Mouse (Mus musculus) CH12.LX (cell line): ENCODE results near the gene Fam189a2. TPM values are rescaled to one million over a fixed set of nuclear protein-coding genes. Genes with fewer than 3 reads are reported as not detected.

ENCODE experiments used
- DNase-seq: peaks from one replicate; pipeline ENCODE4 v3.0.0-alpha.2; 2013; ENCODE audit errors: extremely low read depth
- H3K27ac ChIP-seq: 2 replicates; pipeline ENCODE4 v1.5.1; 2012; ENCODE audit warnings: low read depth, mild to moderate bottlenecking, control low read depth, moderate library complexity; ENCODE audit not compliant: insufficient read depth
- H3K27me3 ChIP-seq: replicated peaks from 2 replicates; pipeline ENCODE3; 2012; ENCODE audit warnings: inconsistent platforms
- H3K36me3 ChIP-seq, 2 experiments: replicated peaks in 1 of 2; 2 replicates each; pipeline versions ENCODE3 to v1.6.1; 2012; ENCODE audit warnings: inconsistent platforms in 1 of 2, low read length in 1 of 2, mild to moderate bottlenecking in 1 of 2, mixed read lengths in 1 of 2, moderate library complexity in 1 of 2; ENCODE audit not compliant: control insufficient read depth in 1 of 2, insufficient read depth in 1 of 2
- H3K4me1 ChIP-seq, 2 experiments: 2 replicates each; pipeline ENCODE4 v1.6.1; 2012; ENCODE audit warnings: inconsistent platforms in 1 of 2, moderate library complexity in 1 of 2; ENCODE audit not compliant: insufficient read depth in 2 of 2, control insufficient read depth in 1 of 2
- H3K4me2 ChIP-seq: 2 replicates; pipeline ENCODE4 v1.6.1; 2012; ENCODE audit warnings: low read depth, mild to moderate bottlenecking, control low read depth; ENCODE audit not compliant: poor library complexity, insufficient read depth, severe bottlenecking
- H3K4me3 ChIP-seq, 3 experiments: fragments of 150-350 bp in 1 of 3; sonication (generic) in 1 of 3; replicated peaks in 1 of 3; 2 replicates each; pipeline versions ENCODE3 to v1.5.1; 2011 to 2012; ENCODE audit warnings: low read depth in 2 of 3, low read length in 2 of 3, mild to moderate bottlenecking in 2 of 3, moderate library complexity in 2 of 3, control low read depth in 1 of 3, improper control_type of control experiment in 1 of 3, inconsistent platforms in 1 of 3, mixed read lengths in 1 of 3; ENCODE audit not compliant: poor library complexity in 1 of 3
- H3K79me2 ChIP-seq: replicated peaks from 2 replicates; pipeline ENCODE4 v1.6.1; 2012; ENCODE audit warnings: mild to moderate bottlenecking, moderate library complexity; ENCODE audit not compliant: control insufficient read depth, poor library complexity, insufficient read depth, severe bottlenecking; ENCODE audit errors: extremely low read depth
- H3K9ac ChIP-seq: 2 replicates; pipeline ENCODE4 v1.6.1; 2012; ENCODE audit warnings: low read depth, mild to moderate bottlenecking, control low read depth, moderate library complexity; ENCODE audit not compliant: insufficient read depth
- H3K9me3 ChIP-seq: replicated peaks from 2 replicates; pipeline ENCODE3; 2012; ENCODE audit warnings: low read length, inconsistent platforms, mixed read lengths
- BHLHE40 ChIP-seq: IDR thresholded peaks from 2 replicates; pipeline ENCODE4 v1.6.1; 2011; ENCODE audit warnings: mild to moderate bottlenecking, low read depth, low read length, improper control_type of control experiment
- CHD1 ChIP-seq: IDR thresholded peaks from 2 replicates; pipeline ENCODE4 v1.6.1; 2012; ENCODE audit warnings: low read depth, low read length, improper control_type of control experiment, inconsistent platforms
- CTCF ChIP-seq, 2 experiments: IDR thresholded peaks in 1 of 2; conservative IDR thresholded peaks in 1 of 2; 2 replicates each; pipeline ENCODE4 v1.5.1; 2011 to 2012; ENCODE audit warnings: low read depth in 2 of 2, low read length in 2 of 2, improper control_type of control experiment in 1 of 2, inconsistent platforms in 1 of 2, mild to moderate bottlenecking in 1 of 2, moderate library complexity in 1 of 2
- ELF1 ChIP-seq: IDR thresholded peaks from 2 replicates; pipeline ENCODE4 v1.6.1; 2014; ENCODE audit warnings: low read depth, mild to moderate bottlenecking, inconsistent platforms, low read length, improper control_type of control experiment
- EP300 ChIP-seq: IDR thresholded peaks from 2 replicates; pipeline ENCODE4 v1.6.1; 2011; ENCODE audit warnings: low read length, improper control_type of control experiment
- ETS1 ChIP-seq: conservative IDR thresholded peaks from 2 replicates; pipeline ENCODE4 v1.6.1; 2012; ENCODE audit warnings: low read depth, mild to moderate bottlenecking, inconsistent platforms, low read length, improper control_type of control experiment, moderate library complexity
- GABPA ChIP-seq: IDR thresholded peaks from 2 replicates; pipeline ENCODE4 v1.6.1; 2012; ENCODE audit warnings: low read depth, low read length, improper control_type of control experiment, inconsistent platforms; ENCODE audit not compliant: insufficient replicate concordance
- IRF4 ChIP-seq: IDR thresholded peaks from 2 replicates; pipeline ENCODE4 v1.6.1; 2014; ENCODE audit warnings: low read depth, mild to moderate bottlenecking, inconsistent platforms, low read length, improper control_type of control experiment
- JUN ChIP-seq: IDR thresholded peaks from 2 replicates; pipeline ENCODE4 v1.6.1; 2011; ENCODE audit warnings: low read depth, mild to moderate bottlenecking, low read length, improper control_type of control experiment, moderate library complexity; ENCODE audit not compliant: insufficient read depth
- KAT2A ChIP-seq: IDR thresholded peaks from 2 replicates; pipeline ENCODE4 v1.6.1; 2012; ENCODE audit warnings: low read length, improper control_type of control experiment, inconsistent platforms; ENCODE audit not compliant: insufficient replicate concordance
- MAFK ChIP-seq: IDR thresholded peaks from 2 replicates; pipeline ENCODE4 v1.6.1; 2011; ENCODE audit warnings: low read length, improper control_type of control experiment; ENCODE audit not compliant: insufficient replicate concordance
- PAX5 ChIP-seq: IDR thresholded peaks from 2 replicates; pipeline ENCODE4 v1.6.1; 2012; ENCODE audit warnings: low read length, inconsistent platforms, mixed read lengths
- POLR2A ChIP-seq: IDR thresholded peaks from 2 replicates; pipeline ENCODE4 v1.6.1; 2011; ENCODE audit warnings: low read depth, mild to moderate bottlenecking, improper control_type of control experiment, low read length
- RAD21 ChIP-seq: IDR thresholded peaks from 2 replicates; pipeline ENCODE4 v1.6.1; 2011; ENCODE audit warnings: low read depth, mild to moderate bottlenecking, low read length, improper control_type of control experiment, moderate library complexity
- SIN3A ChIP-seq: IDR thresholded peaks from 2 replicates; pipeline ENCODE4 v1.6.1; 2012; ENCODE audit warnings: low read length, improper control_type of control experiment, inconsistent platforms
- SMC3 ChIP-seq: IDR thresholded peaks from 2 replicates; pipeline ENCODE4 v1.6.1; 2011; ENCODE audit warnings: low read depth, low read length, improper control_type of control experiment
- TBP ChIP-seq: conservative IDR thresholded peaks from 2 replicates; pipeline ENCODE4 v1.6.1; 2011; ENCODE audit warnings: low read depth, low read length, improper control_type of control experiment
- TCF12 ChIP-seq: IDR thresholded peaks from 2 replicates; pipeline ENCODE4 v1.6.1; 2014; ENCODE audit warnings: low read depth, mild to moderate bottlenecking, inconsistent platforms, low read length, improper control_type of control experiment
- USF2 ChIP-seq: conservative IDR thresholded peaks from 2 replicates; pipeline ENCODE4 v1.6.1; 2011; ENCODE audit warnings: low read depth, low read length, improper control_type of control experiment
- ZC3H11A ChIP-seq: IDR thresholded peaks from 2 replicates; pipeline ENCODE4 v1.6.1; 2012; ENCODE audit warnings: low read depth, mild to moderate bottlenecking, inconsistent platforms, low read length, improper control_type of control experiment
- ZMIZ1 ChIP-seq: IDR thresholded peaks from 2 replicates; pipeline ENCODE4 v1.6.1; 2012; ENCODE audit warnings: low read depth, mild to moderate bottlenecking, inconsistent platforms, low read length, improper control_type of control experiment
- dilution Hi-C: fragments of 300-500 bp; cut with MboI; formaldehyde crosslinking; loops from 2 replicates; pipeline ENCODE4 v1.14.3; 2020; ENCODE audit warnings: low sequenced_read_pairs; ENCODE audit not compliant: extremely low pct_unique_long_range_greater_than_20kb, extremely low pct_ligation_motif_present
- in situ Hi-C: fragments of 300-500 bp; cut with MboI; formaldehyde crosslinking; loops from 3 replicates; pipeline ENCODE4 v1.14.3; 2019; ENCODE audit warnings: low sequenced_read_pairs, low pct_ligation_motif_present, low pct_unique_long_range_greater_than_20kb, mixed read lengths
- polyA plus RNA-seq: library from polyadenylated mRNA; unstranded; fragments of >175 nt; gene quantifications from 2 replicates; pipeline ENCODE4 v1.2.1, GENCODE M21; 2012; ENCODE audit warnings: low read depth; ENCODE audit not compliant: insufficient read length
- total RNA-seq, 2 experiments: library from RNA; depleted of rRNA; stranded (reverse); fragments of 300-350 nt in 1 of 2; fragments of >200 nt in 1 of 2; gene quantifications; 2 replicates each; pipeline ENCODE4 v1.2.3; 2012 to 2014

The Fam189a2 gene
- total and polyA plus RNA-seq, 3 experiments = not detected

GRCm38 (mm10) chr19:23958925-23959324 lies 71.9 kb downstream of the Fam189a2 start:
- Histone ChIP-seq H3K27ac (no peak overlapping the region), H3K9ac (no peak overlapping the region), H3K36me3 (no peaks in the 10 kb centered on the region), H3K27me3 (no peaks in the 10 kb centered on the region), H3K4me2 (no peak overlapping the region), H3K4me1 (no peaks in the 10 kb centered on the region), H3K9me3 (no peaks in the 10 kb centered on the region), H3K4me3 (no peak overlapping the region), H3K79me2 (no peaks in the 10 kb centered on the region)
- DNase-seq = peak; percentile 12
- peak; percentile 39 for TF ChIP-seq SMC3
- peak in 1 of 2 experiments; percentile 53; a peak in 2 of 4 replicates for TF ChIP-seq CTCF (conservative IDR thresholded peaks at IDR 0.05 in 1 of 2, IDR thresholded peaks at IDR 0.05 in 1 of 2; ENCODE audit: low read depth in 2 of 2, low read length in 2 of 2)
- peak; percentile 16 for TF ChIP-seq RAD21
- no peak for TF ChIP-seq TCF12
- TF ChIP-seq PAX5 = no peak
- in situ Hi-C loops = no loop called here
- dilution Hi-C loops = no loop called here

- Histone ChIP-seq H3K27me3 (no peaks in the 10 kb centered on the region), H3K4me2 (no peak overlapping the region), H3K9ac (no peak overlapping the region), H3K9me3 (no peaks in the 10 kb centered on the region), H3K36me3 (no peaks in the 10 kb centered on the region), H3K4me1 (no peaks in the 10 kb centered on the region), H3K27ac (no peak overlapping the region), H3K4me3 (no peak overlapping the region), H3K79me2 (no peaks in the 10 kb centered on the region)
- DNase-seq = no peak
- dilution Hi-C loops = no loop called here
- in situ Hi-C loops = no loop called here
- TF ChIP-seq KAT2A (no peak), MAFK (no peak), POLR2A (no peak), ZMIZ1 (no peak), EP300 (no peak), GABPA (no peak), SIN3A (no peak), JUN (no peak), PAX5 (no peak), TCF12 (no peak), TBP (no peak), IRF4 (no peak), ZC3H11A (no peak), BHLHE40 (no peak), USF2 (no peak), ELF1 (no peak), ETS1 (no peak), CHD1 (no peak)
- TF ChIP-seq, all 38 proteins: peak for 0
Measured at GRCm38 (mm10) chr19:23957563-23957962, 73.3 kb downstream of the Fam189a2 start.
